Mouse (Mus musculus): ENCODE results near the gene Shb. TPM values are rescaled to one million over a fixed set of nuclear protein-coding genes. Genes with fewer than 3 reads are reported as not detected.
"Not testable (repeated sequence)": the region's sequence is repeated elsewhere in the genome, so short reads cannot be mapped to it uniquely, and the experiment has no call there.

Shb gene
- polyA plus RNA-seq, 1 experiment from 2014 or later = 4.9 TPM

GRCm38 (mm10) chr4:45407001-45407702 lies 125.1 kb downstream of the Shb start:
- Histone ChIP-seq H3K9me3 (no peaks in the 10 kb centered on the region), H3K27ac (replicated peaks) (peak overlapping the region; percentile 93; the same call in 1 of the 2 replicates), H3K9ac (replicated peaks) (peak overlapping the region; percentile 97), H3K4me2 (replicated peaks) (peak overlapping the region; percentile 60), H3K4me3 (peak overlapping the region; percentile 96), H3K4me1 (peaks cover 29% of the 10 kb centered on the region), H3K36me3 (peaks cover 24% of the 10 kb centered on the region), H3K27me3 (peaks cover 12% of the 10 kb centered on the region)
- 61% methylated on average over 5 of the region's 5 CpGs for WGBS
- no peak for ATAC-seq (ENCODE audit: low FRiP score, low read depth)

- peak overlapping the region; percentile 46 for H3K9ac ChIP-seq (replicated peaks)
- H3K4me1 ChIP-seq = peaks cover 29% of the 10 kb centered on the region
- no peak for ATAC-seq (ENCODE audit: low FRiP score, low read depth)
- peak overlapping the region; percentile 60 for H3K4me2 ChIP-seq (replicated peaks)
- H3K9me3 ChIP-seq = no peaks in the 10 kb centered on the region
- WGBS = 83% methylated on average over 7 of the region's 7 CpGs
- peaks cover 12% of the 10 kb centered on the region for H3K27me3 ChIP-seq
- peak overlapping the region; percentile 96; the same call in 1 of the 2 replicates for H3K4me3 ChIP-seq
- peaks cover 30% of the 10 kb centered on the region for H3K36me3 ChIP-seq
- no peak overlapping the region for H3K27ac ChIP-seq (replicated peaks)
Measured at GRCm38 (mm10) chr4:45406397-45406796, 125.9 kb downstream of the Shb start.

GRCm38 (mm10) chr4:45405315-45405714 lies 127.0 kb downstream of the Shb start:
- Histone ChIP-seq H3K4me2 (replicated peaks) (no peak overlapping the region), H3K4me3 (no peak overlapping the region), H3K9ac (replicated peaks) (no peak overlapping the region), H3K4me1 (peaks cover 29% of the 10 kb centered on the region), H3K27me3 (peaks cover 6% of the 10 kb centered on the region), H3K9me3 (no peaks in the 10 kb centered on the region), H3K27ac (replicated peaks) (no peak overlapping the region), H3K36me3 (peaks cover 36% of the 10 kb centered on the region)
- ATAC-seq (ENCODE audit: low FRiP score, low read depth) = no peak
- 85% methylated on average over 7 of the region's 7 CpGs for WGBS

- Histone ChIP-seq H3K9ac (replicated peaks) (no peak overlapping the region), H3K27ac (replicated peaks) (no peak overlapping the region), H3K4me1 (peaks cover 26% of the 10 kb centered on the region), H3K4me2 (replicated peaks) (no peak overlapping the region), H3K27me3 (no peaks in the 10 kb centered on the region), H3K36me3 (peaks cover 48% of the 10 kb centered on the region), H3K4me3 (no peak overlapping the region), H3K9me3 (no peaks in the 10 kb centered on the region)
- 91% methylated on average over 7 of the region's 7 CpGs for WGBS
- no peak for ATAC-seq (ENCODE audit: low FRiP score, low read depth)
Measured at GRCm38 (mm10) chr4:45404086-45404485, 128.2 kb downstream of the Shb start.

GRCm38 (mm10) chr4:45403499-45403878 lies 128.8 kb downstream of the Shb start:
- H3K9ac ChIP-seq (replicated peaks) = no peak overlapping the region
- no peak overlapping the region for H3K4me2 ChIP-seq (replicated peaks)
- peaks cover 24% of the 10 kb centered on the region for H3K4me1 ChIP-seq
- H3K4me3 ChIP-seq = no peak overlapping the region
- ATAC-seq (ENCODE audit: low FRiP score, low read depth) = no peak
- no peak overlapping the region for H3K27ac ChIP-seq (replicated peaks)
- WGBS = 95% methylated on average over 7 of the region's 7 CpGs
- H3K9me3 ChIP-seq = no peaks in the 10 kb centered on the region
- H3K27me3 ChIP-seq = no peaks in the 10 kb centered on the region
- peaks cover 54% of the 10 kb centered on the region for H3K36me3 ChIP-seq

GRCm38 (mm10) chr4:45402878-45403498 lies 129.3 kb downstream of the Shb start:
- Histone ChIP-seq H3K9me3 (no peaks in the 10 kb centered on the region), H3K36me3 (peaks cover 59% of the 10 kb centered on the region), H3K4me2 (replicated peaks) (no peak overlapping the region), H3K9ac (replicated peaks) (no peak overlapping the region), H3K4me1 (peaks cover 24% of the 10 kb centered on the region), H3K27me3 (no peaks in the 10 kb centered on the region), H3K27ac (replicated peaks) (no peak overlapping the region), H3K4me3 (no peak overlapping the region)
- WGBS = 95% methylated on average over 7 of the region's 7 CpGs
- ATAC-seq (ENCODE audit: low FRiP score, low read depth) = no peak

- Histone ChIP-seq H3K27ac (replicated peaks) (no peak overlapping the region), H3K36me3 (peaks cover 66% of the 10 kb centered on the region), H3K4me2 (replicated peaks) (no peak overlapping the region), H3K9me3 (no peaks in the 10 kb centered on the region), H3K4me1 (peaks cover 20% of the 10 kb centered on the region), H3K4me3 (no peak overlapping the region), H3K27me3 (no peaks in the 10 kb centered on the region), H3K9ac (replicated peaks) (no peak overlapping the region)
- WGBS = 95% methylated on average over 4 of the region's 4 CpGs
- ATAC-seq (ENCODE audit: low FRiP score, low read depth) = no peak
Measured at GRCm38 (mm10) chr4:45402281-45402680, 130.0 kb downstream of the Shb start.

GRCm38 (mm10) chr4:45399421-45400210 lies 132.7 kb downstream of the Shb start:
- Histone ChIP-seq H3K4me2 (replicated peaks) (no peak overlapping the region), H3K36me3 (peaks cover 78% of the 10 kb centered on the region), H3K27ac (replicated peaks) (no peak overlapping the region), H3K27me3 (no peaks in the 10 kb centered on the region), H3K4me3 (no peak overlapping the region), H3K9ac (replicated peaks) (no peak overlapping the region), H3K4me1 (no peaks in the 10 kb centered on the region), H3K9me3 (no peaks in the 10 kb centered on the region)
- 96% methylated on average over 45 of the region's 45 CpGs for WGBS
- ATAC-seq (ENCODE audit: low FRiP score, low read depth) = no peak

GRCm38 (mm10) chr4:45398315-45398714 lies 134.0 kb downstream of the Shb start:
- WGBS = 89% methylated on average over 5 of the region's 5 CpGs
- not testable (repeated sequence) for ATAC-seq (ENCODE audit: low FRiP score, low read depth); H3K4me3 ChIP-seq; H3K4me1 ChIP-seq; H3K27ac ChIP-seq (replicated peaks); H3K27me3 ChIP-seq; H3K4me2 ChIP-seq (replicated peaks); H3K9ac ChIP-seq (replicated peaks); H3K9me3 ChIP-seq
- peaks cover 65% of the 10 kb centered on the region for H3K36me3 ChIP-seq

GRCm38 (mm10) chr4:45396211-45396610 lies 136.1 kb downstream of the Shb start:
- H3K27me3 ChIP-seq; H3K27ac ChIP-seq (replicated peaks); H3K9ac ChIP-seq (replicated peaks); H3K9me3 ChIP-seq; H3K4me3 ChIP-seq; H3K4me1 ChIP-seq; ATAC-seq (ENCODE audit: low FRiP score, low read depth); H3K4me2 ChIP-seq (replicated peaks): not testable (repeated sequence)
- H3K36me3 ChIP-seq = peaks cover 46% of the 10 kb centered on the region
- 93% methylated on average over 6 of the region's 6 CpGs for whole genome bisulfite sequencing

GRCm38 (mm10) chr4:45393658-45394057 lies 138.6 kb downstream of the Shb start:
- H3K4me1 ChIP-seq = no peaks in the 10 kb centered on the region
- H3K4me2 ChIP-seq (replicated peaks) = no peak overlapping the region
- H3K9me3 ChIP-seq = no peaks in the 10 kb centered on the region
- no peak overlapping the region for H3K4me3 ChIP-seq
- peaks cover 25% of the 10 kb centered on the region for H3K36me3 ChIP-seq
- H3K9ac ChIP-seq (replicated peaks) = no peak overlapping the region
- no peaks in the 10 kb centered on the region for H3K27me3 ChIP-seq
- WGBS = 83% methylated on average over 5 of the region's 5 CpGs
- ATAC-seq (ENCODE audit: low FRiP score, low read depth) = no peak
- no peak overlapping the region for H3K27ac ChIP-seq (replicated peaks)

GRCm38 (mm10) chr4:45392994-45393393 lies 139.3 kb downstream of the Shb start:
- Histone ChIP-seq H3K9me3 (no peaks in the 10 kb centered on the region), H3K4me2 (replicated peaks) (no peak overlapping the region), H3K4me1 (no peaks in the 10 kb centered on the region), H3K4me3 (no peak overlapping the region), H3K36me3 (peaks cover 19% of the 10 kb centered on the region; the same call in 1 of the 2 replicates), H3K27me3 (no peaks in the 10 kb centered on the region), H3K9ac (replicated peaks) (no peak overlapping the region), H3K27ac (replicated peaks) (no peak overlapping the region)
- no peak for ATAC-seq (ENCODE audit: low FRiP score, low read depth)
- 88% methylated on average over 8 of the region's 8 CpGs for WGBS

All from midbrain, embryonic 12.5 days (tissue).